Mouse (Mus musculus) liver, embryonic 14 days (tissue): ENCODE data around the gene Clmp. TPM values are rescaled to one million over a fixed set of nuclear protein-coding genes. Genes with fewer than 3 reads are reported as not detected.

Experiments
- polyA plus RNA-seq: library from polyadenylated mRNA; depleted of rRNA; stranded (reverse); fragments of >200 nt; gene quantifications from 2 replicates; pipeline ENCODE4 v1.2.3, GENCODE M21; 2012; rRNA removed

Clmp gene
- 0.38 and 0.80 TPM in 2 replicates for polyA plus RNA-seq

GRCm38 (mm10) chr9:40685801-40686420 is at the start of gene Clmp:
TSS of gene Clmp (plus strand) at chr9:40685962.

GRCm38 (mm10) chr9:40670313-40670712 is 15.4 kb upstream of the Clmp start, which contains the start of gene Gm21915:
TSS of gene Gm21915 (plus strand) at chr9:40670613.

GRCm38 (mm10) chr9:40800675-40801612 is 115.2 kb downstream of the Clmp start, which contains the start of gene Hspa8:
TSS of gene Hspa8 (plus strand) at chr9:40800984.

Other genes starting within 250 kb of the Clmp start
- gene Gramd1b, start 154.6 kb upstream of the Clmp start, polyA plus RNA-seq, result 1.1 and 1.2 TPM in 2 replicates
- not detected in 2 replicates for gene Gm21915, start 15.3 kb upstream of the Clmp start, polyA plus RNA-seq
- gene Hspa8, start 115.0 kb downstream of the Clmp start, polyA plus RNA-seq, result 1,109 and 1,266 TPM in 2 replicates
- not detected in 2 replicates for gene Bsx, start 188.2 kb downstream of the Clmp start, polyA plus RNA-seq